Mouse (Mus musculus): Measurements from ENCODE around the gene Aif1l.
A peak's percentile ranks its signal among the peaks of the same experiment; 100 is the strongest.

DNA sequence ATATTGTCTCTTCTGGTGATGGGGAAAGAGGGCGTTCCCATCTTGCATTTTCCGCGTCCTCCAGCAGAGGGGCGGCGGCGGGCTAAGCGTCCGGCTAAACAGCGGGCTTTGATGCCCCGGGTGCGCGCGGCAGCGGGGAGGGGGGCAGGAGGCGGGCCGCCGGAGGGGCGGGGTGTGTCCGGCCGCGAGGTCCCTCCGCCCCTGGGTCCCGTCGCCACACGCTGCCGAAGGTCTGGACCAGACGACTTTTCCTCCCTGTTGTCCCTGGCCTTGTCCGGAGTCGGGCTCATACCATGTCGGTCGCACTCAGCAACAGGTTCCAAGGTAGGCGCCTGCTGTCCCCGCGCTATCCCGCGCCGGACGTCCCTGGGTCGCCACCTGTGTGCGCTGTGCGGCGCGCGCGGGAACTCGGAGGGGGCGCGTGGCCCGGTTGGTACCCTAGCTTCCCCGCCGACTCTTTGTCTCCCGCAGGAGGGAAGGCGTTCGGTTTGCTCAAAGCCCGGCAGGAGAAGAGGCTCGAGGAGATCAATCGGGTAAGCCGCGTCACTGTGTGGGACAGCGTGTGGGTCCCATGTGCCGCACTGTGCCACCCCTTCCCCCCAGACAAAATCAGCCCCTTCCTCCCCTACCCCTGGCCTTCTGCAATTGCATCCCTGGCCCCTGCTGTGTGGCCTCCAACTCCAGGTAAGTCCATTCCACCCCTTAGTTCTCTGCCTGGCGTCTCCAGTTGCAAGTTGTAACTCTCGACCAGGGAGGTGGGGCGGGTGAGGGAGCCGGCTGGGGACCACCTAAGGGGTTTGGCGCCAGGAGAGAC is at the start of gene Aif1l:
- TF ChIP-seq POLR2A (IDR thresholded peaks at IDR 0.05; ENCODE audit: low read depth, low read length) (0 out of 2 replicates have a peak, but pooled peaks have one; percentile 46), CTCF (IDR thresholded peaks at IDR 0.05; ENCODE audit: borderline replicate concordance, insufficient read depth, low read length) (no peak)
